Mouse (Mus musculus): Measurements from ENCODE around the gene Cenpa. TPM values are rescaled to one million over a fixed set of nuclear protein-coding genes. Genes with fewer than 3 reads are reported as not detected.

Cenpa gene
- polyA plus RNA-seq, 1 experiment = 161 TPM

DNA sequence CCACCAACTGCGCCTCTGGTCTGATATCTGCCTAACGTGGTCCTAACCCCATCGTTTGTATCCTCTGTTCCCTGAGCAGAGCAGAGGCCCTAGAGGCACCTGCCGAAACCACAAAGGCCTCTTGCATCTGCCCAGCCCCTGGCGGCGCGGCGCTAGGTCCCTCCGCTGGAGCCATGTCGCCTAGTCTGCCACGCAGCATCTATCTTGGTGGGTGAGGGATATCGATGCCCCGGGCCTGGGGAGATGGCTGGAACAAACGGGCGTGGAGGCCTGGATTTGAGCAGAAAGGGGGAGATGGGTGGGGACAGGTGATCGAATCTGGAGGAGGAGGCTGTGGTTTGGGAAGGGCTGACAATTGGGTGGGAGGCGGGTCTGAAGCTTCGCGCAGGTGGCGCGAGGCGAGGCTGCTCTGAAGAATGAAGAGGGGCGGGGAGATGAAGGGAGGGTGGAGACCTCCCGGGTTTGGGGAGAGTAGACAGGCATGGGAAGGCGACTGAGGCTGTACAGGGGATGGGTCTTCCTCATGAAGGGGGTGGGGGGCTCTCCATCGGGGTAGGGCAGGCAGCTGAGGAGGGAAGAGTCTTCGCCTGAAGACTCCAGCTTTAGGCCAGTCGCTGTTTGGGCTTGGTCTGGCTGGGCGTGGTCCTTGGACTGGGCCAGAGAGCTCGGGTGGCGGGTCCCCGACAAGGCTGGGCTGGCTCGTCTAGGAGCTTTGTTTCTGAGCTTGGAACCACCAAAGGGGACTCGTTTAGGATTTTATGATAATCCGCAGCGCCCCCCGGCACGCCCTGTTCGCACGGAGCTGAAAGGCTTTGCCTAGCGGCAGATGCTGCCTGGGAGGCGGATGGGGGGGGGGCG lies 46.1 kb downstream of the Cenpa start:
- peaks cover 18% of the 10 kb centered on the region; the same call in 1 of the 2 replicates for H3K27me3 ChIP-seq (ENCODE audit: control insufficient read depth, insufficient read depth, low read length)
- WGBS = 4% methylated on average over 43 of the region's 43 CpGs
- TF ChIP-seq CTCF (IDR thresholded peaks at IDR 0.05; ENCODE audit: borderline replicate concordance, control insufficient read depth, extremely low read depth, insufficient read depth, low read length, poor library complexity) (no peak), POLR2A (IDR thresholded peaks at IDR 0.05; ENCODE audit: control insufficient read depth, extremely low read depth, insufficient read depth, low read length, poor library complexity) (no peak)
- no peaks in the 10 kb centered on the region for H3K36me3 ChIP-seq (ENCODE audit: control insufficient read depth, insufficient read depth, low read length)
- DNase-seq = peak; percentile 30
- peaks cover 18% of the 10 kb centered on the region for H3K4me1 ChIP-seq (replicated peaks; ENCODE audit: control insufficient read depth, insufficient read depth, low read length)
- no peak overlapping the region for H3K27ac ChIP-seq (ENCODE audit: control insufficient read depth, insufficient read depth, low read length)
- H3K4me3 ChIP-seq (ENCODE audit: control insufficient read depth, insufficient read depth, low read length) = no peak overlapping the region; the same call in 1 of the 2 replicates

DNA sequence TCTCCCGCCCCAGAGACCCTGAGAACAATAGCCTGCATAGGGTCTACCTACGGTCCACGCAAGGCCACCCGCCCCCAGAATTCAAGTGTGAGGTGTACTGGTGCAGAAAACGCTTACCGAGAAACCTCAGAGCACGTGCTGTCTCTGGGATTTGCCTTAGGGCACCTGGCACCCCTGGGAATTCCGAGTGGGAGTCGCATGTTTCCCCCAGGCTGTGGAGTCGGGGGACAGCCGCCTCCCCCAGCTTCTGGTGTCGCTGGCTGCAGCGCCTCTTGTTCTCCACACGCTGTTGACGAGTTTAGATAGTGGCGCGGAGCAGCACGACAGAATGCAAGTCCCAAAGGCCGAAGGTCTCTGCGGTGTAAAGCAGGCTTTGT lies 46.7 kb downstream of the Cenpa start:
- no peak overlapping the region for H3K4me3 ChIP-seq (ENCODE audit: control insufficient read depth, insufficient read depth, low read length)
- WGBS = 4% methylated on average over 20 of the region's 20 CpGs
- peaks cover 18% of the 10 kb centered on the region; the same call in 1 of the 2 replicates for H3K27me3 ChIP-seq (ENCODE audit: control insufficient read depth, insufficient read depth, low read length)
- TF ChIP-seq CTCF (IDR thresholded peaks at IDR 0.05; ENCODE audit: borderline replicate concordance, control insufficient read depth, extremely low read depth, insufficient read depth, low read length, poor library complexity) (no peak), POLR2A (IDR thresholded peaks at IDR 0.05; ENCODE audit: control insufficient read depth, extremely low read depth, insufficient read depth, low read length, poor library complexity) (no peak)
- H3K36me3 ChIP-seq (ENCODE audit: control insufficient read depth, insufficient read depth, low read length) = no peaks in the 10 kb centered on the region
- H3K27ac ChIP-seq (ENCODE audit: control insufficient read depth, insufficient read depth, low read length) = no peak overlapping the region
- no peak for DNase-seq
- H3K4me1 ChIP-seq (replicated peaks; ENCODE audit: control insufficient read depth, insufficient read depth, low read length) = peaks cover 18% of the 10 kb centered on the region

DNA sequence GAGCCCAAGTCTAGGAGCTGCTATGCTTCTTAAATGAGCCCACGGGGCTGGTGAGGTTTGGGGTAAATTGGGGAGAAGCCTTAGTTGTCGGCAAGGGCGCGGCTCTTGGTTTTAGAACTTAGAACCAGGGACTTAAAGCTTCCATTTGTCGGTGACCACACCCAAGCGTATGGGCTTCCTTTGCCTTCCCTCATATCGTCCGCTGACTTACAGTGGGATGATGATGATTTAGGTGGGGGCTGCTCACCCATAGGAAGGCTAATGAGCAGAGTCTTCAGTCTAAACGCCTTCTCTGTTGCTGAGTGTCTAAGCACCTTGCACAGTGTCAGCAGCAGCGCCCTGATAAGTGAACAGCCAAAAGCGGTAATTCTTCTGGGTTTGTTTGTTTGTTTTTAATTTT lies 47.1 kb downstream of the Cenpa start:
- peaks cover 18% of the 10 kb centered on the region; the same call in 1 of the 2 replicates for H3K27me3 ChIP-seq (ENCODE audit: control insufficient read depth, insufficient read depth, low read length)
- no peak overlapping the region for H3K4me3 ChIP-seq (ENCODE audit: control insufficient read depth, insufficient read depth, low read length)
- H3K27ac ChIP-seq (ENCODE audit: control insufficient read depth, insufficient read depth, low read length) = no peak overlapping the region
- H3K36me3 ChIP-seq (ENCODE audit: control insufficient read depth, insufficient read depth, low read length) = no peaks in the 10 kb centered on the region
- H3K4me1 ChIP-seq (replicated peaks; ENCODE audit: control insufficient read depth, insufficient read depth, low read length) = peaks cover 18% of the 10 kb centered on the region
- no peak for DNase-seq
- WGBS = 21% methylated on average over 11 of the region's 11 CpGs
- no peak for TF ChIP-seq POLR2A (IDR thresholded peaks at IDR 0.05; ENCODE audit: control insufficient read depth, extremely low read depth, insufficient read depth, low read length, poor library complexity)
- TF ChIP-seq CTCF (IDR thresholded peaks at IDR 0.05; ENCODE audit: borderline replicate concordance, control insufficient read depth, extremely low read depth, insufficient read depth, low read length, poor library complexity) = no peak

DNA sequence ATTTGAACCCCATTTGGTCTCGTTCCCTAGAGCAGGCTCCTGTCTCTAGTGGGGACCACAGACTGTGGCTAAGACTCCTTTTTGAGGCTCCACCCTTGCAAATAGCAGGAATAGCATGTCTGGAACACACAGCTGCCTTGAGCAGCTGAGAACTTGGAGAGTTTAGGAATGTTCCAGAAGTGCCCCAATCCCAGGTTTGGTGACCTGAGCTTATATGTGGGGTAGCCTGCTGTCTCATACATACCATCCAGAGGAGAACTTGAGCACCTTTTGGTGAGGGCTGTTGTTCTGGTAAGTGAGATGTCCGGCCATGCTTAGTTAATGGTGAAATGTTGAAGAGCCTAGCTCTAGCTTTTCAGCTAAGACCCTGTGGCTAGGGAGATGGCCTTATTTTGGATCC lies 49.7 kb downstream of the Cenpa start:
- DNase-seq = no peak
- H3K4me3 ChIP-seq (ENCODE audit: control insufficient read depth, insufficient read depth, low read length) = no peak overlapping the region
- H3K27ac ChIP-seq (ENCODE audit: control insufficient read depth, insufficient read depth, low read length) = no peak overlapping the region
- H3K36me3 ChIP-seq (ENCODE audit: control insufficient read depth, insufficient read depth, low read length) = no peaks in the 10 kb centered on the region
- WGBS = 76% methylated on average over 2 of the region's 2 CpGs
- TF ChIP-seq CTCF (IDR thresholded peaks at IDR 0.05; ENCODE audit: borderline replicate concordance, control insufficient read depth, extremely low read depth, insufficient read depth, low read length, poor library complexity) (no peak), POLR2A (IDR thresholded peaks at IDR 0.05; ENCODE audit: control insufficient read depth, extremely low read depth, insufficient read depth, low read length, poor library complexity) (no peak)
- H3K27me3 ChIP-seq (ENCODE audit: control insufficient read depth, insufficient read depth, low read length) = peaks cover 14% of the 10 kb centered on the region; the same call in 1 of the 2 replicates
- peaks cover 15% of the 10 kb centered on the region for H3K4me1 ChIP-seq (replicated peaks; ENCODE audit: control insufficient read depth, insufficient read depth, low read length)

DNA sequence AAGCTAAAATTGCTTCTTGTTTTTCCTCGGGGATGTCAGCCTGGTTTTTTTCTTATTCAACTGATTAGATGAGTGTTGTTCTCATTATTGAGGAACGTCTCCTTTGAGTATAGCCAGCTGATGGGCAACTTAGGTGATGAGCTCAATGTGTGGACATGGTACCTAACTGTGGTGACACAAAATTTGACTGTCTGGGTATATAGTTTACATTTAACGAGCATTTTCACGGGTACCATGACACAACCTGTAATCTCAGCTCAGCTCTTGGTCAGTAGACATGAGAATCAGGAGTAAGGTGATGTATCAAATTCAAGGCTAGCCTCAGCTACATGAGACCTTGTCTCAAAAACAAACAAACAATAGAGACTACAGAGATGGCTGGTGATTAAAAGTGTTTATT lies 50.9 kb downstream of the Cenpa start:
- Histone ChIP-seq H3K27me3 (ENCODE audit: control insufficient read depth, insufficient read depth, low read length) (peaks cover 11% of the 10 kb centered on the region; the same call in 1 of the 2 replicates), H3K36me3 (ENCODE audit: control insufficient read depth, insufficient read depth, low read length) (no peaks in the 10 kb centered on the region), H3K4me3 (ENCODE audit: control insufficient read depth, insufficient read depth, low read length) (no peak overlapping the region), H3K27ac (ENCODE audit: control insufficient read depth, insufficient read depth, low read length) (no peak overlapping the region), H3K4me1 (replicated peaks; ENCODE audit: control insufficient read depth, insufficient read depth, low read length) (peaks cover 4% of the 10 kb centered on the region)
- TF ChIP-seq CTCF (IDR thresholded peaks at IDR 0.05; ENCODE audit: borderline replicate concordance, control insufficient read depth, extremely low read depth, insufficient read depth, low read length, poor library complexity) (no peak), POLR2A (IDR thresholded peaks at IDR 0.05; ENCODE audit: control insufficient read depth, extremely low read depth, insufficient read depth, low read length, poor library complexity) (no peak)
- WGBS = 94% methylated on average over 4 of the region's 4 CpGs
- DNase-seq = no peak

DNA sequence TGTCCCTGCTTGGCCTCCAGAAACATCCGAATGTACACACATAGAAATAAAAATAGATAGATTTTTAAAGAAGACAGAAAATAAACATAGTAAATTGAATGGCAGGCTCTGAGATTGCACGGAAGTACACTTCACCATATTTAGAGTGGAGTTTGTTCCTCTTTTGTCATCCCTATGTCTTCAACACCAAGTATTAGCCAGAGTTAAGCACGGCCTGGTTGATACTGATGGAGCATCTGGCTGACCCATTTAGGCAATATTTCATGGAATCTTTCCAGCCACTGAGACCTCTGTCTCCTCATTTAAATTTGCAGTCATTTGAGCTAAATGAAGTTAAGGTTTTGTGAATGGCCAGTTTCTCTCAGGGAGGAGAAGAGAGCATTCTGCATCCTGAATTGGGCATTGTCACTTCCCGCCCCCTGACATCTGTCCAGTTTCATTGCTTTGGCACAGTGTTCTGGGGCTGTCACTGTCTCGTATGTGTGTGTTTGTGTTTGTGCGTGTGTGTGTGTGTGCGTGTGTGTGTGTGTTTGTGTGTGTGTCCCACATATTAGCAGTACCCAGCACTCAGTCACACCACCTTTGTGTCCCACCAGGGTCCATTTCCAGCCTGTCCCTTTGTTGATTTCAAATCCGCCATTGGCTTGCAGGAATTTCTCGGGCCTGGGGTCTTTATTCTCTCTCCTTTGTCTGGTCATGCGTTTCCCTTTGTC lies 51.6 kb downstream of the Cenpa start:
- H3K27ac ChIP-seq (ENCODE audit: control insufficient read depth, insufficient read depth, low read length) = no peak overlapping the region
- 79% methylated on average over 10 of the region's 10 CpGs for WGBS
- H3K4me1 ChIP-seq (replicated peaks; ENCODE audit: control insufficient read depth, insufficient read depth, low read length) = no peaks in the 10 kb centered on the region
- DNase-seq = no peak
- TF ChIP-seq POLR2A (IDR thresholded peaks at IDR 0.05; ENCODE audit: control insufficient read depth, extremely low read depth, insufficient read depth, low read length, poor library complexity) (no peak), CTCF (IDR thresholded peaks at IDR 0.05; ENCODE audit: borderline replicate concordance, control insufficient read depth, extremely low read depth, insufficient read depth, low read length, poor library complexity) (no peak)
- peaks cover 5% of the 10 kb centered on the region; the same call in 1 of the 2 replicates for H3K27me3 ChIP-seq (ENCODE audit: control insufficient read depth, insufficient read depth, low read length)
- H3K36me3 ChIP-seq (ENCODE audit: control insufficient read depth, insufficient read depth, low read length) = no peaks in the 10 kb centered on the region
- H3K4me3 ChIP-seq (ENCODE audit: control insufficient read depth, insufficient read depth, low read length) = no peak overlapping the region

All from thymus, adult 2 months (tissue).